Mouse (Mus musculus) natural killer cell, adult 2 months (primary cell): ENCODE measurements around the gene Ruvbl1.

Experiments used
- DNase-seq, 2 experiments: peaks; one replicate each; pipeline ENCODE4 v3.0.0; 2022; ENCODE audit warnings: low spot score in 2 of 2

Ruvbl1 gene

GRCm38 (mm10) chr6:88465181-88465920 lies at the start of gene Ruvbl1:
Gene Ruvbl1 (plus strand): TSS chr6:88465409.
- peak; percentile 90 to 93 for DNase-seq

GRCm38 (mm10) chr6:88416130-88416758 lies 49.0 kb upstream of the Ruvbl1 start:
- DNase-seq, result no peak

- DNase-seq, result no peak
Measured at GRCm38 (mm10) chr6:88431202-88431601, 34.0 kb upstream of the Ruvbl1 start.

- DNase-seq, result no peak
Measured at GRCm38 (mm10) chr6:88435609-88436008, 29.6 kb upstream of the Ruvbl1 start.

GRCm38 (mm10) chr6:88439056-88439455 lies 26.2 kb upstream of the Ruvbl1 start:
- DNase-seq, result no peak

- DNase-seq, result no peak
Measured at GRCm38 (mm10) chr6:88442551-88442950, 22.7 kb upstream of the Ruvbl1 start.

GRCm38 (mm10) chr6:88443446-88443845 lies 21.8 kb upstream of the Ruvbl1 start:
- DNase-seq, result no peak

GRCm38 (mm10) chr6:88444076-88444750 lies 21.0 kb upstream of the Ruvbl1 start:
- DNase-seq, result no peak

GRCm38 (mm10) chr6:88445661-88446060 lies 19.5 kb upstream of the Ruvbl1 start:
- DNase-seq, result no peak

- peak; percentile 73 to 82 for DNase-seq
Measured at GRCm38 (mm10) chr6:88446063-88447002, 18.9 kb upstream of the Ruvbl1 start, which contains the start of gene Eefsec. Gene Eefsec (minus strand): TSS chr6:88446539.

- no peak for DNase-seq
Measured at GRCm38 (mm10) chr6:88447454-88447853, 17.8 kb upstream of the Ruvbl1 start.

GRCm38 (mm10) chr6:88454545-88454944 lies 10.7 kb upstream of the Ruvbl1 start:
- DNase-seq, result no peak

- no peak for DNase-seq
Measured at GRCm38 (mm10) chr6:88469878-88470277, 4.7 kb downstream of the Ruvbl1 start.

- DNase-seq, result no peak
Measured at GRCm38 (mm10) chr6:88480421-88480820, 15.2 kb downstream of the Ruvbl1 start.

GRCm38 (mm10) chr6:88483111-88483510 lies 17.9 kb downstream of the Ruvbl1 start:
- no peak for DNase-seq

GRCm38 (mm10) chr6:88483913-88484312 lies 18.7 kb downstream of the Ruvbl1 start:
- no peak for DNase-seq

- DNase-seq, result no peak
Measured at GRCm38 (mm10) chr6:88485378-88485777, 20.2 kb downstream of the Ruvbl1 start.

- peak in 1 of 2 experiments; percentile 31 for DNase-seq
Measured at GRCm38 (mm10) chr6:88486893-88487292, 21.7 kb downstream of the Ruvbl1 start.

GRCm38 (mm10) chr6:88489026-88489425 lies 23.8 kb downstream of the Ruvbl1 start:
- no peak for DNase-seq

GRCm38 (mm10) chr6:88489834-88490233 lies 24.6 kb downstream of the Ruvbl1 start:
- DNase-seq, result no peak

GRCm38 (mm10) chr6:88490629-88491354 lies 25.6 kb downstream of the Ruvbl1 start:
- no peak for DNase-seq
